In the genomic region with DNA sequence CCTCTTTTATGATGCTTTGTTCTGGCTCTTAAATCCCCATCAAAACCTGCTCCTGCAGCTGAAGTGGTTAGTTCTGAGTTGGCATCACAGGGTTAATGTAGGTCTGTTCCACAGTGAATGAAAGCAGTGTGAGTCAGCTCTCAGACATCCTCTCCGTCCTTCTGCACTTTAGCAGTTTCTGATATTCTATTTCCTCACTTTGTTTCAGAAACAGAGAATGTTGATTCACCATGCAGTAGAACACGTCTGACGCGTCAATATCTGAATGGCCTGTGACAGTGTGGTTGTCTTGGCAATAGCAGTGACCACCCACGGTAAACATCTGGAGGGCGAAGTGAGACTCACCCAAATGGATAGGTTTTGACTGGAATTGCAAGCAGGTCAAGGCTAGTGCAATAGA, we compare ENCODE assay signal across 16 mouse cellular contexts. TPM values are rescaled to one million over a fixed set of nuclear protein-coding genes. Genes with fewer than 3 reads are reported as not detected.
DNase-seq lines count a peak whose midpoint lies in the region; ATAC-seq lines count a peak whose summit lies in the region.
"Had no signal": no experiment of that assay in that cellular context is flagged by ENCODE, and none has a peak within 500 bp of the region (broad histone marks: within the 10 kb centered on the region; RNA-seq: fewer than 3 reads in every experiment).

No protein-coding gene starts in this region.

- H3K4me1 ChIP-seq in kidney, embryonic 16.5 days (ENCODE audit: insufficient read depth, low read length), result 0 out of 2 replicates have a peak, but pooled peaks cover 2% of the 10 kb centered on the region
- no peaks in the 10 kb centered on the region for H3K4me1 ChIP-seq in kidney, embryonic 15.5 days
- peaks cover 6% of the 10 kb centered on the region; the same call in 1 of the 2 replicates for H3K4me1 ChIP-seq in embryonic facial prominence, embryonic 14.5 days (ENCODE audit: control insufficient read depth, insufficient read depth, low read length)

- intact Hi-C loops in heart, postnatal 25 days (cut with DNase I), result no loop called here
- intact Hi-C loops in left cerebral cortex, postnatal 36 days (cut with DNase I), result no loop called here

- ATAC-seq in kidney, embryonic 16.5 days (ENCODE audit: low FRiP score, low TSS enrichment), result 0 out of 2 replicates have a peak, but pooled peaks have one; percentile 6
- no peak; the same call in 1 of the 2 replicates for ATAC-seq in kidney, embryonic 15.5 days (replicated peaks; ENCODE audit: low FRiP score)
- peak; percentile 50 for ATAC-seq in embryonic facial prominence, embryonic 14.5 days (ENCODE audit: low read depth)
- ATAC-seq in activated CD4-positive, CD25-positive, alpha-beta regulatory T cell, adult 4 months, result no peak

- no peak overlapping the region for H3K4me2 ChIP-seq in kidney, embryonic 16.5 days (replicated peaks; ENCODE audit: low read depth, low read length)
- H3K4me2 ChIP-seq in kidney, embryonic 15.5 days, result no peak overlapping the region
- no peak overlapping the region for H3K4me2 ChIP-seq in embryonic facial prominence, embryonic 14.5 days (ENCODE audit: low read depth, low read length)

- no peak overlapping the region for H3K9ac ChIP-seq in kidney, embryonic 16.5 days (replicated peaks; ENCODE audit: low read length)
- H3K9ac ChIP-seq in kidney, embryonic 15.5 days, result no peak overlapping the region
- H3K9ac ChIP-seq in embryonic facial prominence, embryonic 14.5 days (ENCODE audit: low read depth, low read length), result no peak overlapping the region

- peak; percentile 82 for DNase-seq in heart, adult 11 months
- DNase-seq in heart, postnatal 25 days (ENCODE audit: low spot score), result no peak
- DNase-seq in 3T3-L1 (ENCODE audit: low read depth, low spot score), result peak; percentile 95
- peak; percentile 54 for DNase-seq in embryonic facial prominence, embryonic 14.5 days (ENCODE audit: low spot score)
- DNase-seq in left cerebral cortex, postnatal 36 days (ENCODE audit: low spot score in 2 of 2), result no peak
- DNase-seq: cerebellum, adult 11-12 months; kidney, postnatal 4 days; layer of hippocampus, postnatal 36 days; lung, postnatal 36 days; midbrain, embryonic 14.5 days had no signal

- no peaks in the 10 kb centered on the region for H3K36me3 ChIP-seq in kidney, embryonic 16.5 days (ENCODE audit: insufficient read depth, low read length)
- H3K36me3 ChIP-seq in kidney, embryonic 15.5 days, result no peaks in the 10 kb centered on the region
- H3K36me3 ChIP-seq in embryonic facial prominence, embryonic 14.5 days (ENCODE audit: control insufficient read depth, insufficient read depth, low read length), result no peaks in the 10 kb centered on the region

- H3K9me3 ChIP-seq in kidney, embryonic 16.5 days (ENCODE audit: low read length), result no peaks in the 10 kb centered on the region
- H3K9me3 ChIP-seq in kidney, embryonic 15.5 days (replicated peaks), result no peaks in the 10 kb centered on the region
- no peaks in the 10 kb centered on the region for H3K9me3 ChIP-seq in embryonic facial prominence, embryonic 14.5 days (ENCODE audit: control insufficient read depth, low read length)

- H3K27ac ChIP-seq in kidney, embryonic 16.5 days (ENCODE audit: low read length), result no peak overlapping the region
- H3K27ac ChIP-seq in kidney, embryonic 15.5 days, result no peak overlapping the region
- H3K27ac ChIP-seq in embryonic facial prominence, embryonic 14.5 days (replicated peaks; ENCODE audit: low read depth, low read length), result no peak overlapping the region

- no peaks in the 10 kb centered on the region for H3K27me3 ChIP-seq in kidney, embryonic 16.5 days (ENCODE audit: insufficient read depth, low read length)
- no peaks in the 10 kb centered on the region for H3K27me3 ChIP-seq in kidney, embryonic 15.5 days
- H3K27me3 ChIP-seq in embryonic facial prominence, embryonic 14.5 days (replicated peaks; ENCODE audit: control insufficient read depth, insufficient read depth, low read length), result no peaks in the 10 kb centered on the region

- WGBS in kidney, embryonic 16.5 days, result 68% methylated on average over 6 of the region's 6 CpGs
- 67% methylated on average over 6 of the region's 6 CpGs for WGBS in kidney, embryonic 15.5 days
- WGBS in embryonic facial prominence, embryonic 14.5 days, result 49% methylated on average over 6 of the region's 6 CpGs

- no peak overlapping the region for H3K4me3 ChIP-seq in kidney, embryonic 16.5 days (ENCODE audit: low read length)
- H3K4me3 ChIP-seq in kidney, embryonic 15.5 days (replicated peaks), result no peak overlapping the region
- H3K4me3 ChIP-seq in embryonic facial prominence, embryonic 14.5 days (ENCODE audit: low read depth, low read length), result no peak overlapping the region

RNA-seq across cellular contexts. Expression of gene Igfbp3, which starts 24.0 kb away (rescaled TPM):
- total RNA-seq in heart, postnatal 25 days (2021), result 10 to 100 TPM; 35.3 to 44.3 TPM
- 85.9 and 97.3 TPM in 2 replicates for polyA plus RNA-seq in kidney, embryonic 16.5 days (2015; fragmentation: Nextera tagmentation; extraction: Ambion mirVana)
- 82.7 and 90.6 TPM in 2 replicates for polyA plus RNA-seq in kidney, embryonic 15.5 days (2015; fragmentation: Nextera tagmentation; extraction: Ambion mirVana)
- polyA plus RNA-seq in embryonic facial prominence, embryonic 14.5 days (2014; fragmentation: Nextera tagmentation; extraction: Ambion mirVana), result 258 and 266 TPM in 2 replicates
- 10 to 100 TPM in 1 of 2 experiments, 1 to 10 TPM in 1; 8.5 to 12.3 TPM for total RNA-seq in left cerebral cortex, postnatal 36 days (2021)
- polyA plus RNA-seq in activated CD4-positive, CD25-positive, alpha-beta regulatory T cell, adult 4 months (2017; shearing (Covaris generic)), result not detected
- total RNA-seq: granulocyte monocyte progenitor cell, adult 5-6 weeks had no signal

RNA-seq across cellular contexts. Expression of gene Igfbp1, which starts 40.1 kb away (rescaled TPM):
- not detected for total RNA-seq in heart, postnatal 25 days (2021)
- polyA plus RNA-seq in kidney, embryonic 16.5 days (2015; fragmentation: Nextera tagmentation; extraction: Ambion mirVana), result 7.1 and 9.3 TPM in 2 replicates
- polyA plus RNA-seq in kidney, embryonic 15.5 days (2015; fragmentation: Nextera tagmentation; extraction: Ambion mirVana), result 5.6 and 8.3 TPM in 2 replicates
- polyA plus RNA-seq in embryonic facial prominence, embryonic 14.5 days (2014; fragmentation: Nextera tagmentation; extraction: Ambion mirVana), result 0.40 and 0.52 TPM in 2 replicates
- total RNA-seq in left cerebral cortex, postnatal 36 days (2021), result not detected
- not detected for polyA plus RNA-seq in activated CD4-positive, CD25-positive, alpha-beta regulatory T cell, adult 4 months (2017; shearing (Covaris generic))
- total RNA-seq: granulocyte monocyte progenitor cell, adult 5-6 weeks had no signal

RNA-seq across cellular contexts. Expression of gene Gm11985, which starts 49.3 kb away (rescaled TPM):
- total RNA-seq in heart, postnatal 25 days (2021), result not detected
- polyA plus RNA-seq in kidney, embryonic 16.5 days (2015; fragmentation: Nextera tagmentation; extraction: Ambion mirVana), result 0.16 TPM in 1 of 2 replicates, not detected in the other
- not detected in 2 replicates for polyA plus RNA-seq in kidney, embryonic 15.5 days (2015; fragmentation: Nextera tagmentation; extraction: Ambion mirVana)
- not detected in 2 replicates for polyA plus RNA-seq in embryonic facial prominence, embryonic 14.5 days (2014; fragmentation: Nextera tagmentation; extraction: Ambion mirVana)
- not detected for total RNA-seq in left cerebral cortex, postnatal 36 days (2021)
- polyA plus RNA-seq in activated CD4-positive, CD25-positive, alpha-beta regulatory T cell, adult 4 months (2017; shearing (Covaris generic)), result not detected
- total RNA-seq: granulocyte monocyte progenitor cell, adult 5-6 weeks; layer of hippocampus, postnatal 36 days had no signal
- polyA plus RNA-seq: limb, embryonic 11.5 days; midbrain, embryonic 14.5 days; neural tube, embryonic 11.5 days had no signal

Comparison
In these comparisons a context has a peak if more than half of its experiments do, and no peak if none do; other contexts are left out.
1. DNase-seq: peak in heart, adult 11 months (single experiment), 3T3-L1 (single experiment) and embryonic facial prominence, embryonic 14.5 days (single experiment); none in heart, postnatal 25 days (single experiment) and left cerebral cortex, postnatal 36 days (0 of 2).
2. ATAC-seq: peak in kidney, embryonic 16.5 days (single experiment) and embryonic facial prominence, embryonic 14.5 days (single experiment); none in kidney, embryonic 15.5 days (single experiment) and activated CD4-positive, CD25-positive, alpha-beta regulatory T cell, adult 4 months (single experiment).
3. RNA of gene Igfbp3, which starts 24.0 kb away (polyA plus RNA-seq): 258 to 266 TPM in embryonic facial prominence, embryonic 14.5 days, 85.9 to 97.3 TPM in kidney, embryonic 16.5 days and 82.7 to 90.6 TPM in kidney, embryonic 15.5 days; not detected in activated CD4-positive, CD25-positive, alpha-beta regulatory T cell, adult 4 months; every median in the first group is over 10 times any median in the second.